Mouse (Mus musculus): ENCODE data around the gene Rbfox3. TPM values are rescaled to one million over a fixed set of nuclear protein-coding genes. Genes with fewer than 3 reads are reported as not detected.

The Rbfox3 gene
- total and polyA plus RNA-seq, 3 experiments: 0.16 TPM; not detected in 2

DNA sequence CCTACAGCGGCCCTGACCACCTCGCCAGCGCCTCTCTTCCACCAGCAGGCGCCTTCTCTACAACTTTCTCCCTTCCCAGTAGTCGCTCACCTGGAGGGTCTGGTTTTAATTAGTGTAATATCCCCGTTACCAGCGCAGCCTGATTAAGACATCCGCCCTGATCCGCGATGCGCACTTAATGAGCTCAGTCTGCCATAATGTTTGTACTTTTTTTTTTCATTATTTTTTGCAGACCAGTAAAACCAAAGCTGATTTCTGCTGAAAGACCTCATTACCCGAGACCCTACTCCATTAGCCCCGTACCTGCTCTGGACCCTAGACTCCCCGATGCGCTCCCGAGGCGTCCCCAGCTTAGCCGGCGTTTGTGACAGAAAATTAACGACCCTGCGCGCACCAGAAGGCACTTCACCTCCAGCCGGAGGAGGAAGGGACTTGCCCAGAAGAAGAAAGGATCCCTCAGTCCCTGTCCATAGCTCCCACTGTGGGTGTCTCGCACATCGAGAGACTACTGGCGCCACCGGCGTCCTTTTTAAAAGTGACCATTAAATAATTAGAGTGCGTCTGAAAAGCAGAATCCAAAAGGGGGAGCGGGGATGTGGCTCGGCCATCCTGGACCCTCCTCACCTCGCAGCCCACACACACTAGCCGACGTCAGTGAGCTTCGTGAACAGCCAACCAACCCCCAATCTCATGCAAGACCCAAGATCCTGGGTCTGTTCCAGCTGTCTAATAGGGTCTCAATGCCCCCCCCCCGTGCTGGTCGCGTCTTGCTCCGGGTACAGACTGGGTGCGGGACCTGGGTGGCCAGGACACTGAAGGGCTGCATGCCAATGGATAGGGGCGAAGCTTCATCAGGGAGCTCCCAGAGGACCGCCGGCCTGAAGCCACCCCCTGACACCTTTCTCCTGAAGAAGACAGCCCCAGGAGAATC, 3.7 kb downstream of the Rbfox3 start:
- no peak for TF ChIP-seq TAL1 (conservative IDR thresholded peaks at IDR 0.05; ENCODE audit: low read depth, low read length)
- TF ChIP-seq GATA2 (IDR thresholded peaks at IDR 0.05; ENCODE audit: borderline replicate concordance, low read depth, low read length): no peak
- no peak for TF ChIP-seq CTCF (IDR thresholded peaks at IDR 0.05; ENCODE audit: low read depth, low read length)
- TF ChIP-seq GATA1 (IDR thresholded peaks at IDR 0.05; ENCODE audit: borderline replicate concordance, low read length): no peak
- no peak for TF ChIP-seq POLR2AphosphoS5 (IDR thresholded peaks at IDR 0.05; ENCODE audit: insufficient replicate concordance, low read depth, low read length)
- Histone ChIP-seq H3K9me3 (replicated peaks) (peaks cover 96% of the 10 kb centered on the region), H3K4me3 (ENCODE audit: low read depth, low read length) (no peak overlapping the region; the same call in 1 of the 2 replicates), H3K4me1 (ENCODE audit: insufficient read depth, low read depth, low read length) (no peaks in the 10 kb centered on the region), H3K36me3 (replicated peaks) (no peaks in the 10 kb centered on the region), H3K27me3 (ENCODE audit: insufficient read depth, low read length) (no peaks in the 10 kb centered on the region)
- DNase-seq (ENCODE audit: low spot score): no peak
- ATAC-seq (ENCODE audit: extremely low read depth, insufficient number of reproducible peaks, low FRiP score, poor library complexity, severe bottlenecking): no peak

DNA sequence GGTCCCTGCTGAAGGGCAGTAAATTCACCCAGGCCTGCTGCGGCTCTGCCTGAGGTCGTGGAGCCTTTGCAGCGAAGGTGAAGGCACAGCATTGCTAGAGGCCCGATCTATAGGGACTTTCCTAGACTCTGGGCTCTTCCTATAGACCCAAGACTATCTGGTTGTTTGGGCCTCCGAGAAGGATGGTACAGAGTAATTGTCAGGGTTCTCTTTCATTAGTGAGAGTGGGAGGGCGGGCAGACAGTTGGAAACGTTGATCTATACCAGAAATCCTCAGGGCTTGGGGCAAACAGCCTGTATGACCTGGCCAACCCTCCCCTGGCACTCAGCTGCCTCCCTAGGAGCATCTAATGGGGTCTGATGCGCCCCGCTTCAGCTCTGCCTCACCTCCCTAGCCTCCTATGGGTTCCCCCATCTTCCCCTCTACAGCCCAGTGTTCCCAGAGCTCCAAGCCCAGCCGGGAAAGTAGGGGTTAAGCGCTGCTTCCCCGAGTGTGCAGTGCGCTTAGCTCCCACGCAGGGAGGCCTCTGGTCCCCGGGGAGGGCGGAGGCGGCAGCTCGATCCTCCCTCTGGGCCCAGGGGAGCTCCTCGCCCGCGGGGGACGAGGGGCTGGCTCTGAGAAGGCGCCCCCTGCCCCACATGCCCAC, 4.5 kb downstream of the Rbfox3 start:
- Histone ChIP-seq H3K9me3 (replicated peaks) (peaks cover 92% of the 10 kb centered on the region), H3K4me1 (ENCODE audit: insufficient read depth, low read depth, low read length) (no peaks in the 10 kb centered on the region), H3K36me3 (replicated peaks) (no peaks in the 10 kb centered on the region), H3K4me3 (ENCODE audit: low read depth, low read length) (no peak overlapping the region), H3K27me3 (ENCODE audit: insufficient read depth, low read length) (no peaks in the 10 kb centered on the region)
- DNase-seq (ENCODE audit: low spot score) (no peak), ATAC-seq (ENCODE audit: extremely low read depth, insufficient number of reproducible peaks, low FRiP score, poor library complexity, severe bottlenecking) (no peak)
- no peak for TF ChIP-seq GATA2 (IDR thresholded peaks at IDR 0.05; ENCODE audit: borderline replicate concordance, low read depth, low read length)
- no peak for TF ChIP-seq TAL1 (conservative IDR thresholded peaks at IDR 0.05; ENCODE audit: low read depth, low read length)
- no peak for TF ChIP-seq GATA1 (IDR thresholded peaks at IDR 0.05; ENCODE audit: borderline replicate concordance, low read length)
- no peak for TF ChIP-seq CTCF (IDR thresholded peaks at IDR 0.05; ENCODE audit: low read depth, low read length)

DNA sequence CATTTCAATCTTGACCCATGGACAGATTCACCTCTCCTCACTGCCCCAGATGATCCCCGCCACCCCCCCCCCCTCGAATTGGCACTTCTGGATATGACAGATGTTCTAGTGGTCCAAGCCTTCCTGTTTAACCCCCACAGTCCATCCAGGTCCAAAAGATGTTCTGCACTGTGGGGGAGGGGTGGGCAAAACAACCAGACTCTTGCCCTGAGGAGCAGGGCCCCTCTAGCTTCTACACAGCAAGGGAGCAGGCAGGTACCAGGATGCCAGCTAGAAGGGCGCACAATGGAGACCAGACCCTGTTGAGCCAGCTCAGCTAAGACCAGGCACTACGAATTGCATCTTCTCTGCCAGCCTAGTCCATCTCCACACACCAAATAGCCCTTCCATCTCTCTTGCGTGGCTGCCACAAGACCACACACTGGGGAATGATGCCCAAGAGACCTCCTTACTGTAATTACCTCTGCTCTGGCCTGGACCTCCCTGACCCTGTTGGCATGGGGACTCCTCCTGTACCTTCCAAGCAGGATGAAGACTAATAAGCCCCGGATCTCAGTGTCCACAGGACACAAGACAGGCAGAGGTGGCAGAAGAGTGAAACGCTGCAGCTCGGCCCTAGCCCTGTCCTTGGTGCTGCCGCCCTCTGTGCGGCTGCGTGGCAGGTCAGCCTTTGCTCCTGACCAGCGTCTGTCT, 5.1 kb downstream of the Rbfox3 start:
- no peak overlapping the region for H3K4me3 ChIP-seq (ENCODE audit: low read depth, low read length)
- H3K27me3 ChIP-seq (ENCODE audit: insufficient read depth, low read length): no peaks in the 10 kb centered on the region
- no peak for TF ChIP-seq GATA2 (IDR thresholded peaks at IDR 0.05; ENCODE audit: borderline replicate concordance, low read depth, low read length)
- TF ChIP-seq TAL1 (conservative IDR thresholded peaks at IDR 0.05; ENCODE audit: low read depth, low read length): no peak
- TF ChIP-seq CTCF (IDR thresholded peaks at IDR 0.05; ENCODE audit: low read depth, low read length): no peak
- no peak for TF ChIP-seq POLR2AphosphoS5 (IDR thresholded peaks at IDR 0.05; ENCODE audit: insufficient replicate concordance, low read depth, low read length)
- TF ChIP-seq GATA1 (IDR thresholded peaks at IDR 0.05; ENCODE audit: borderline replicate concordance, low read length): no peak
- H3K36me3 ChIP-seq (replicated peaks): no peaks in the 10 kb centered on the region
- DNase-seq (ENCODE audit: low spot score) (no peak), ATAC-seq (ENCODE audit: extremely low read depth, insufficient number of reproducible peaks, low FRiP score, poor library complexity, severe bottlenecking) (no peak)
- H3K4me1 ChIP-seq (ENCODE audit: insufficient read depth, low read depth, low read length): no peaks in the 10 kb centered on the region
- H3K9me3 ChIP-seq (replicated peaks): peaks cover 92% of the 10 kb centered on the region

GRCm38 (mm10) chr11:118905656-118906055, 5.7 kb downstream of the Rbfox3 start:
- no peaks in the 10 kb centered on the region for H3K36me3 ChIP-seq (replicated peaks)
- no peak for ATAC-seq (ENCODE audit: extremely low read depth, insufficient number of reproducible peaks, low FRiP score, poor library complexity, severe bottlenecking)
- TF ChIP-seq POLR2AphosphoS5 (IDR thresholded peaks at IDR 0.05; ENCODE audit: insufficient replicate concordance, low read depth, low read length): no peak
- TF ChIP-seq CTCF (IDR thresholded peaks at IDR 0.05; ENCODE audit: low read depth, low read length): no peak
- no peak for TF ChIP-seq GATA1 (IDR thresholded peaks at IDR 0.05; ENCODE audit: borderline replicate concordance, low read length)
- TF ChIP-seq TAL1 (conservative IDR thresholded peaks at IDR 0.05; ENCODE audit: low read depth, low read length): no peak
- no peak for TF ChIP-seq GATA2 (IDR thresholded peaks at IDR 0.05; ENCODE audit: borderline replicate concordance, low read depth, low read length)
- H3K9me3 ChIP-seq (replicated peaks): peaks cover 92% of the 10 kb centered on the region
- H3K27me3 ChIP-seq (ENCODE audit: insufficient read depth, low read length): no peaks in the 10 kb centered on the region
- DNase-seq (ENCODE audit: low spot score): no peak
- no peak overlapping the region for H3K4me3 ChIP-seq (ENCODE audit: low read depth, low read length)
- H3K4me1 ChIP-seq (ENCODE audit: insufficient read depth, low read depth, low read length): no peaks in the 10 kb centered on the region

GRCm38 (mm10) chr11:118904253-118904652, 7.1 kb downstream of the Rbfox3 start:
- DNase-seq (ENCODE audit: low spot score) (no peak), ATAC-seq (ENCODE audit: extremely low read depth, insufficient number of reproducible peaks, low FRiP score, poor library complexity, severe bottlenecking) (no peak)
- H3K4me3 ChIP-seq (ENCODE audit: low read depth, low read length): no peak overlapping the region
- no peaks in the 10 kb centered on the region for H3K27me3 ChIP-seq (ENCODE audit: insufficient read depth, low read length)
- H3K4me1 ChIP-seq (ENCODE audit: insufficient read depth, low read depth, low read length): no peaks in the 10 kb centered on the region
- no peaks in the 10 kb centered on the region for H3K36me3 ChIP-seq (replicated peaks)
- H3K9me3 ChIP-seq (replicated peaks): peaks cover 93% of the 10 kb centered on the region
- TF ChIP-seq CTCF (IDR thresholded peaks at IDR 0.05; ENCODE audit: low read depth, low read length): no peak
- TF ChIP-seq GATA1 (IDR thresholded peaks at IDR 0.05; ENCODE audit: borderline replicate concordance, low read length): no peak
- no peak for TF ChIP-seq TAL1 (conservative IDR thresholded peaks at IDR 0.05; ENCODE audit: low read depth, low read length)
- no peak for TF ChIP-seq POLR2AphosphoS5 (IDR thresholded peaks at IDR 0.05; ENCODE audit: insufficient replicate concordance, low read depth, low read length)
- TF ChIP-seq GATA2 (IDR thresholded peaks at IDR 0.05; ENCODE audit: borderline replicate concordance, low read depth, low read length): no peak

Data from G1E (cell line).